Mouse (Mus musculus) C2C12 (cell line): ENCODE measurements around the gene Srsf5.

ENCODE experiments used
- CEBPB ChIP-seq: IDR thresholded peaks from one replicate; pipeline ENCODE4 v1.6.1; 2011; ENCODE audit warnings: low read depth, mild to moderate bottlenecking, control low read depth, moderate library complexity
- CTCF ChIP-seq: IDR thresholded peaks from one replicate; pipeline ENCODE4 v1.5.1; 2011; ENCODE audit not compliant: control insufficient read depth, insufficient read depth, insufficient read length
- FOSL1 ChIP-seq: IDR thresholded peaks from one replicate; pipeline ENCODE4 v1.8.0; 2011; ENCODE audit warnings: mild to moderate bottlenecking, low read length; ENCODE audit not compliant: poor library complexity, insufficient read depth, severe bottlenecking
- MAX ChIP-seq: IDR thresholded peaks from one replicate; pipeline ENCODE4 v1.6.1; 2011; ENCODE audit warnings: mild to moderate bottlenecking, control low read depth
- MYOD1 ChIP-seq: IDR thresholded peaks from one replicate; pipeline ENCODE4 v1.6.1; 2011; ENCODE audit warnings: low read depth; ENCODE audit not compliant: control insufficient read depth, insufficient read length

DNA sequence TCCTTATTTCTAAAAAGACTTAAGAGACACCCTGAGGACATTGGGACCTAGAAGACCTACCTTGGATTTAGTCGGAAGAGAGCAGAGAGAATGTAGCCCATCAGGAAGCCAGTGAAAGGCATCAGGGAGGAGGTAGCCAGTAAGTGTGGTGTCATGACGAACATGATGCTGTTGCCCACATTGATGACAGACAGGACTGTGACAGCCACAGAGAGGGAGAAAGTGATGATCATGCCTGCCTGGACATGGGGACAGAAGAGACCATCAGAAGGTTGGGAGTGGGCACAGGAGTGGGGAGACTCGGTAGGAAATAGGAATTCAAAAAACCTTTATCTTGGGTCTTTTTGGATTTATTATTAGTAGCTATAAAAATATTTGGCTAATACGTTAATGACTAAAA, 12.7 kb downstream of the Srsf5 start:
- no peak for TF ChIP-seq FOSL1
- TF ChIP-seq CTCF, result no peak
- TF ChIP-seq MYOD1, result no peak
- TF ChIP-seq MAX, result no peak
- no peak for TF ChIP-seq CEBPB
